Mouse (Mus musculus): ENCODE results near the gene Piezo1. TPM values are rescaled to one million over a fixed set of nuclear protein-coding genes. Genes with fewer than 3 reads are reported as not detected.

Piezo1 gene
- polyA plus RNA-seq, 1 experiment: 59.4 TPM

GRCm38 (mm10) chr8:122525004-122525403 lies 26.1 kb downstream of the Piezo1 start:
- Histone ChIP-seq H3K9me3 (replicated peaks; ENCODE audit: control insufficient read depth, insufficient read depth, low read length, poor library complexity, severe bottlenecking) (no peaks in the 10 kb centered on the region), H3K36me3 (ENCODE audit: control insufficient read depth, insufficient read depth, low read length, poor library complexity, severe bottlenecking) (no peaks in the 10 kb centered on the region), H3K9ac (ENCODE audit: low read depth, poor library complexity, severe bottlenecking) (peak overlapping the region; percentile 71), H3K4me3 (ENCODE audit: low read depth, low read length) (no peak overlapping the region), H3K27me3 (ENCODE audit: control insufficient read depth, insufficient read depth, low read length, poor library complexity, severe bottlenecking) (no peaks in the 10 kb centered on the region), H3K4me1 (ENCODE audit: control insufficient read depth, insufficient read depth, low read length) (peaks cover 23% of the 10 kb centered on the region), H3K27ac (ENCODE audit: insufficient read depth, low read length) (peak overlapping the region; percentile 97)
- 0 out of 2 replicates have a peak, but pooled peaks have one; percentile 43 for TF ChIP-seq EP300 (IDR thresholded peaks at IDR 0.05; ENCODE audit: insufficient read depth, low read depth, low read length)
- TF ChIP-seq CTCF (IDR thresholded peaks at IDR 0.05; ENCODE audit: low read depth, low read length): no peak

- no peaks in the 10 kb centered on the region for H3K9me3 ChIP-seq (replicated peaks; ENCODE audit: control insufficient read depth, insufficient read depth, low read length, poor library complexity, severe bottlenecking)
- no peak for TF ChIP-seq EP300 (IDR thresholded peaks at IDR 0.05; ENCODE audit: insufficient read depth, low read depth, low read length)
- no peak for TF ChIP-seq POLR2A (IDR thresholded peaks at IDR 0.05; ENCODE audit: insufficient read depth, low read length)
- no peak for TF ChIP-seq CTCF (IDR thresholded peaks at IDR 0.05; ENCODE audit: low read depth, low read length)
- no peaks in the 10 kb centered on the region for H3K27me3 ChIP-seq (ENCODE audit: control insufficient read depth, insufficient read depth, low read length, poor library complexity, severe bottlenecking)
- H3K4me3 ChIP-seq (ENCODE audit: low read depth, low read length): peak overlapping the region; percentile 22; the same call in 1 of the 2 replicates
- H3K9ac ChIP-seq (ENCODE audit: low read depth, poor library complexity, severe bottlenecking): peak overlapping the region; percentile 71
- peak overlapping the region; percentile 97 for H3K27ac ChIP-seq (ENCODE audit: insufficient read depth, low read length)
- H3K4me1 ChIP-seq (ENCODE audit: control insufficient read depth, insufficient read depth, low read length): peaks cover 27% of the 10 kb centered on the region
- no peaks in the 10 kb centered on the region for H3K36me3 ChIP-seq (ENCODE audit: control insufficient read depth, insufficient read depth, low read length, poor library complexity, severe bottlenecking)
Observed at GRCm38 (mm10) chr8:122524506-122524905, 26.6 kb downstream of the Piezo1 start.

GRCm38 (mm10) chr8:122523652-122524360 lies 27.3 kb downstream of the Piezo1 start:
- peak overlapping the region; percentile 97 for H3K27ac ChIP-seq (ENCODE audit: insufficient read depth, low read length)
- no peaks in the 10 kb centered on the region for H3K27me3 ChIP-seq (ENCODE audit: control insufficient read depth, insufficient read depth, low read length, poor library complexity, severe bottlenecking)
- H3K4me3 ChIP-seq (ENCODE audit: low read depth, low read length): peak overlapping the region; percentile 22
- TF ChIP-seq EP300 (IDR thresholded peaks at IDR 0.05; ENCODE audit: insufficient read depth, low read depth, low read length) (0 out of 2 replicates have a peak, but pooled peaks have one; percentile 15), CTCF (IDR thresholded peaks at IDR 0.05; ENCODE audit: low read depth, low read length) (no peak)
- H3K4me1 ChIP-seq (ENCODE audit: control insufficient read depth, insufficient read depth, low read length): peaks cover 29% of the 10 kb centered on the region
- no peaks in the 10 kb centered on the region for H3K9me3 ChIP-seq (replicated peaks; ENCODE audit: control insufficient read depth, insufficient read depth, low read length, poor library complexity, severe bottlenecking)
- H3K36me3 ChIP-seq (ENCODE audit: control insufficient read depth, insufficient read depth, low read length, poor library complexity, severe bottlenecking): no peaks in the 10 kb centered on the region
- H3K9ac ChIP-seq (ENCODE audit: low read depth, poor library complexity, severe bottlenecking): peak overlapping the region; percentile 71

GRCm38 (mm10) chr8:122522796-122523651 lies 28.1 kb downstream of the Piezo1 start:
- TF ChIP-seq POLR2A (IDR thresholded peaks at IDR 0.05; ENCODE audit: insufficient read depth, low read length): no peak
- peak; percentile 92 for TF ChIP-seq EP300 (IDR thresholded peaks at IDR 0.05; ENCODE audit: insufficient read depth, low read depth, low read length)

GRCm38 (mm10) chr8:122520611-122521010 lies 30.5 kb downstream of the Piezo1 start:
- no peaks in the 10 kb centered on the region for H3K27me3 ChIP-seq (ENCODE audit: control insufficient read depth, insufficient read depth, low read length, poor library complexity, severe bottlenecking)
- H3K4me3 ChIP-seq (ENCODE audit: low read depth, low read length): no peak overlapping the region
- TF ChIP-seq POLR2A (IDR thresholded peaks at IDR 0.05; ENCODE audit: insufficient read depth, low read length) (no peak), CTCF (IDR thresholded peaks at IDR 0.05; ENCODE audit: low read depth, low read length) (no peak), EP300 (IDR thresholded peaks at IDR 0.05; ENCODE audit: insufficient read depth, low read depth, low read length) (no peak)
- H3K27ac ChIP-seq (ENCODE audit: insufficient read depth, low read length): peak overlapping the region; percentile 22
- no peak overlapping the region; the same call in 1 of the 2 replicates for H3K9ac ChIP-seq (ENCODE audit: low read depth, poor library complexity, severe bottlenecking)
- H3K9me3 ChIP-seq (replicated peaks; ENCODE audit: control insufficient read depth, insufficient read depth, low read length, poor library complexity, severe bottlenecking): no peaks in the 10 kb centered on the region
- H3K4me1 ChIP-seq (ENCODE audit: control insufficient read depth, insufficient read depth, low read length): peaks cover 23% of the 10 kb centered on the region
- no peaks in the 10 kb centered on the region for H3K36me3 ChIP-seq (ENCODE audit: control insufficient read depth, insufficient read depth, low read length, poor library complexity, severe bottlenecking)

More at GRCm38 (mm10) chr8:122522796-122523651, 28.1 kb downstream of the Piezo1 start:
- H3K9me3 ChIP-seq (replicated peaks; ENCODE audit: control insufficient read depth, insufficient read depth, low read length, poor library complexity, severe bottlenecking): no peaks in the 10 kb centered on the region
- H3K27me3 ChIP-seq (ENCODE audit: control insufficient read depth, insufficient read depth, low read length, poor library complexity, severe bottlenecking): no peaks in the 10 kb centered on the region
- no peaks in the 10 kb centered on the region for H3K36me3 ChIP-seq (ENCODE audit: control insufficient read depth, insufficient read depth, low read length, poor library complexity, severe bottlenecking)
- peak overlapping the region; percentile 71 for H3K9ac ChIP-seq (ENCODE audit: low read depth, poor library complexity, severe bottlenecking)
- H3K27ac ChIP-seq (ENCODE audit: insufficient read depth, low read length): peak overlapping the region; percentile 97
- H3K4me1 ChIP-seq (ENCODE audit: control insufficient read depth, insufficient read depth, low read length): peaks cover 32% of the 10 kb centered on the region
- peak overlapping the region; percentile 34 for H3K4me3 ChIP-seq (ENCODE audit: low read depth, low read length)
